Mouse (Mus musculus): ENCODE results near the gene Serpina3m.

DNA sequence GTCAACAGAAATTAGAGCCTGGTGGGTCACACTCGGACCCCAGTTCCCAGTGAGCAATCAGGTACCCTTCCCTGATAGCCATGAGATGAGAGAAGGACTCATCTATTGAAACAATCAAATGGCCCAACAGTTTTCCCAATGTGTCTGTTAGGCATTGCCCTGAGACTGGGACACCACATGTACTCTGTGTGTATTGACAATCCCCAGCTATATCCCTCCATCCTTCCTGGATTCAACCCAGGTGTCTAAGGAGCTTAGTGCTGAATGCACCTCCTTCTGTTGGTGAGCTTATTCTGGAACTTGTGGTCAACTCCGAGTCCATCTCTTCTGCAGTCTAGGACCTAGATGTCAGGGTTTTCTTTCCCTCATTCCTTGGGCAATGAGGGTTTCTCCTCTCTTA, 8.8 kb downstream of the Serpina3m start:
- TF ChIP-seq CTCF (IDR thresholded peaks at IDR 0.05) (no peak), POLR2A (IDR thresholded peaks at IDR 0.05; ENCODE audit: insufficient read depth, low read depth, low read length) (no peak), EP300 (IDR thresholded peaks at IDR 0.05; ENCODE audit: insufficient read depth, low read depth, low read length) (no peak)
